Mouse (Mus musculus): ENCODE results near the gene Clrn2. TPM values are rescaled to one million over a fixed set of nuclear protein-coding genes. Genes with fewer than 3 reads are reported as not detected.
A peak's percentile ranks its signal among the peaks of the same experiment; 100 is the strongest.

Gene Clrn2
- total RNA-seq, 4 experiments from 2014 or later, result not detected

GRCm38 (mm10) chr5:45449831-45450716, 3.5 kb upstream of the Clrn2 start, which contains the start of gene Qdpr:
Qdpr (minus strand) TSS chr5:45450236.
- peak; percentile 96 for DNase-seq (ENCODE audit: low spot score)

- DNase-seq (ENCODE audit: low spot score), result no peak
Observed at GRCm38 (mm10) chr5:45454456-45454855, 905 bp downstream of the Clrn2 start.

- no peak for DNase-seq (ENCODE audit: low spot score)
Observed at GRCm38 (mm10) chr5:45472880-45473450, 19.4 kb downstream of the Clrn2 start.

GRCm38 (mm10) chr5:45473521-45473920, 20.0 kb downstream of the Clrn2 start:
- no peak for DNase-seq (ENCODE audit: low spot score)

- DNase-seq (ENCODE audit: low spot score), result peak; percentile 69
Observed at GRCm38 (mm10) chr5:45474215-45474614, 20.7 kb downstream of the Clrn2 start.

- DNase-seq (ENCODE audit: low spot score), result no peak
Observed at GRCm38 (mm10) chr5:45474758-45475157, 21.2 kb downstream of the Clrn2 start.

- DNase-seq (ENCODE audit: low spot score), result no peak
Observed at GRCm38 (mm10) chr5:45475771-45476170, 22.2 kb downstream of the Clrn2 start.

- DNase-seq (ENCODE audit: low spot score), result no peak
Observed at GRCm38 (mm10) chr5:45476288-45476687, 22.7 kb downstream of the Clrn2 start.

GRCm38 (mm10) chr5:45477601-45478000, 24.1 kb downstream of the Clrn2 start:
- DNase-seq (ENCODE audit: low spot score), result no peak

GRCm38 (mm10) chr5:45480066-45480465, 26.5 kb downstream of the Clrn2 start:
- DNase-seq (ENCODE audit: low spot score), result no peak

- DNase-seq (ENCODE audit: low spot score), result no peak
Observed at GRCm38 (mm10) chr5:45481125-45481524, 27.6 kb downstream of the Clrn2 start.

- DNase-seq (ENCODE audit: low spot score), result no peak
Observed at GRCm38 (mm10) chr5:45482607-45483006, 29.1 kb downstream of the Clrn2 start.

GRCm38 (mm10) chr5:45483654-45484053, 30.1 kb downstream of the Clrn2 start:
- DNase-seq (ENCODE audit: low spot score), result no peak

GRCm38 (mm10) chr5:45491776-45492175, 38.2 kb downstream of the Clrn2 start:
- DNase-seq (ENCODE audit: low spot score), result no peak

GRCm38 (mm10) chr5:45493191-45494092, 39.9 kb downstream of the Clrn2 start, which contains the start of gene Lap3:
Lap3 (plus strand) TSS chr5:45493374.
- DNase-seq (ENCODE audit: low spot score), result peak; percentile 99

GRCm38 (mm10) chr5:45494093-45494755, 40.7 kb downstream of the Clrn2 start:
- DNase-seq (ENCODE audit: low spot score), result no peak

GRCm38 (mm10) chr5:45495429-45495975, 42.0 kb downstream of the Clrn2 start:
- no peak for DNase-seq (ENCODE audit: low spot score)

- no peak for DNase-seq (ENCODE audit: low spot score)
Observed at GRCm38 (mm10) chr5:45496042-45496441, 42.5 kb downstream of the Clrn2 start.

- DNase-seq (ENCODE audit: low spot score), result no peak
Observed at GRCm38 (mm10) chr5:45496479-45496878, 42.9 kb downstream of the Clrn2 start.

- DNase-seq (ENCODE audit: low spot score), result no peak
Observed at GRCm38 (mm10) chr5:45496930-45497550, 43.5 kb downstream of the Clrn2 start.

- no peak for DNase-seq (ENCODE audit: low spot score)
Observed at GRCm38 (mm10) chr5:45497564-45497963, 44.0 kb downstream of the Clrn2 start.
